Mouse (Mus musculus) stomach, postnatal 0 days (tissue): Measurements from ENCODE around the gene Trim43a. TPM values are rescaled to one million over a fixed set of nuclear protein-coding genes. Genes with fewer than 3 reads are reported as not detected.

Experiments
- ATAC-seq: fragments of 200-750 bp; cut with Nextera tagmentation; 2 replicates; pipeline ENCODE4 v1.8.0; 2017; ENCODE audit not compliant: low FRiP score, low TSS enrichment
- DNase-seq: peaks from one replicate; pipeline ENCODE4 v3.0.0-alpha.2; 2016; ENCODE audit warnings: low spot score
- H3K27ac ChIP-seq: fragments of 300-500 bp; sonication (generic); replicated peaks from 2 replicates; pipeline ENCODE4 v1.5.1; 2014; ENCODE audit warnings: mild to moderate bottlenecking, control low read depth
- H3K27me3 ChIP-seq: fragments of 300-500 bp; sonication (generic); 2 replicates; pipeline ENCODE4 v1.6.1; 2014; ENCODE audit warnings: low read length; ENCODE audit not compliant: control insufficient read depth, insufficient read depth
- H3K36me3 ChIP-seq: fragments of 300-500 bp; sonication (generic); 2 replicates; pipeline ENCODE4 v1.6.1; 2014; ENCODE audit warnings: low read length, mixed read lengths; ENCODE audit not compliant: control insufficient read depth, insufficient read depth
- H3K4me1 ChIP-seq: fragments of 300-500 bp; sonication (generic); replicated peaks from 2 replicates; pipeline ENCODE4 v1.6.1; 2014; ENCODE audit warnings: antibody characterized with exemption; ENCODE audit not compliant: control insufficient read depth, insufficient read depth
- H3K4me2 ChIP-seq: fragments of 300-500 bp; sonication (generic); replicated peaks from 2 replicates; pipeline ENCODE4 v1.6.1; 2014; ENCODE audit warnings: low read depth, mild to moderate bottlenecking, control low read depth, moderate library complexity
- H3K4me3 ChIP-seq: fragments of 300-500 bp; sonication (generic); 2 replicates; pipeline ENCODE4 v1.5.1; 2014; ENCODE audit warnings: low read depth, low read length, control low read depth
- H3K9ac ChIP-seq: fragments of 300-500 bp; sonication (generic); 2 replicates; pipeline ENCODE4 v1.6.1; 2014; ENCODE audit warnings: mild to moderate bottlenecking, low read length, control low read depth, mixed read lengths
- H3K9me3 ChIP-seq: fragments of 300-500 bp; sonication (generic); 2 replicates; pipeline ENCODE4 v1.6.1; 2016; ENCODE audit warnings: low read length; ENCODE audit not compliant: control insufficient read depth
- CTCF ChIP-seq: IDR thresholded peaks from 2 replicates; pipeline ENCODE4 v1.5.1; 2016; ENCODE audit warnings: antibody characterized with exemption, low read depth, mild to moderate bottlenecking, moderate library complexity
- EP300 ChIP-seq: optimal IDR thresholded peaks from 2 replicates; pipeline ENCODE3; 2016; ENCODE audit warnings: antibody characterized with exemption
- WGBS: fragments of 180-500 bp; shearing (Covaris S2); extraction: QIAGEN DNeasy Blood & Tissue Kit; methylation state at CpG from one replicate; pipeline ENCODE4 v1.1.7; 2014; 5-methylcytosine and 5-hydroxymethylcytosine counted together
- polyA plus RNA-seq: library from polyadenylated mRNA; unstranded; fragments of >200 nt; fragmentation: Nextera tagmentation; extraction: Ambion mirVana; gene quantifications from 2 replicates; pipeline ENCODE4 v1.2.1, GENCODE M21; 2015

The Trim43a gene
- polyA plus RNA-seq, 1 experiment from 2014 or later, result 0.17 TPM

- H3K4me2 ChIP-seq, result no peak overlapping the region
- no peak for ATAC-seq
Measured at GRCm38 (mm10) chr9:88546657-88547056, 34.0 kb upstream of the Trim43a start.

GRCm38 (mm10) chr9:88547270-88547669, 33.4 kb upstream of the Trim43a start:
- TF ChIP-seq EP300 (no peak), CTCF (peak; percentile 72)
- DNase-seq, result peak; percentile 24
- Histone ChIP-seq H3K9ac (no peak overlapping the region), H3K9me3 (no peaks in the 10 kb centered on the region), H3K4me2 (peak overlapping the region; percentile 51), H3K27me3 (no peaks in the 10 kb centered on the region), H3K4me3 (peak overlapping the region; percentile 59), H3K27ac (no peak overlapping the region), H3K4me1 (peaks cover 4% of the 10 kb centered on the region; the same call in 1 of the 2 replicates), H3K36me3 (no peaks in the 10 kb centered on the region)
- WGBS, result 18% methylated on average over 7 of the region's 7 CpGs
- ATAC-seq, result peak; percentile 74

More at GRCm38 (mm10) chr9:88546657-88547056, 34.0 kb upstream of the Trim43a start:
- WGBS, result 59% methylated on average over 8 of the region's 8 CpGs
- no peaks in the 10 kb centered on the region for H3K27me3 ChIP-seq
- H3K36me3 ChIP-seq, result no peaks in the 10 kb centered on the region
- H3K9ac ChIP-seq, result no peak overlapping the region
- no peak overlapping the region for H3K4me3 ChIP-seq
- TF ChIP-seq CTCF (no peak), EP300 (no peak)
- H3K27ac ChIP-seq, result no peak overlapping the region
- H3K9me3 ChIP-seq, result no peaks in the 10 kb centered on the region
- peaks cover 4% of the 10 kb centered on the region; the same call in 1 of the 2 replicates for H3K4me1 ChIP-seq
- no peak for DNase-seq

- TF ChIP-seq EP300, result no peak
- no peak for TF ChIP-seq CTCF
- H3K4me3 ChIP-seq, result peak within 1 kb of the TSS; percentile 59
- no peaks in the 10 kb centered on the region for H3K27me3 ChIP-seq
- peak; percentile 92 for ATAC-seq
- peak within 1 kb of the TSS; percentile 63 for H3K27ac ChIP-seq
- H3K9ac ChIP-seq, result peak within 1 kb of the TSS; percentile 75
- no peaks in the 10 kb centered on the region for H3K9me3 ChIP-seq
- H3K4me2 ChIP-seq, result peak within 1 kb of the TSS; percentile 51
- WGBS, result under 1% methylated on average over 30 of the region's 30 CpGs
- H3K4me1 ChIP-seq, result peaks cover 4% of the 10 kb centered on the region; the same call in 1 of the 2 replicates
- peak; percentile 62 for DNase-seq
- H3K36me3 ChIP-seq, result no peaks in the 10 kb centered on the region
Measured at GRCm38 (mm10) chr9:88547851-88548613, 32.7 kb upstream of the Trim43a start, which contains the start of gene Zfp949. TSS of gene Zfp949 (plus strand) at chr9:88548020.

- H3K4me2 ChIP-seq, result peak overlapping the region; percentile 51
- 2% methylated on average over 8 of the region's 8 CpGs for WGBS
- ATAC-seq (peak; percentile 16; the same call in 1 of the 2 replicates), DNase-seq (no peak)
- no peak for TF ChIP-seq CTCF
- TF ChIP-seq EP300, result no peak
- H3K9me3 ChIP-seq, result no peaks in the 10 kb centered on the region
- H3K4me3 ChIP-seq, result peak overlapping the region; percentile 59
- peaks cover 4% of the 10 kb centered on the region; the same call in 1 of the 2 replicates for H3K4me1 ChIP-seq
- H3K27me3 ChIP-seq, result no peaks in the 10 kb centered on the region
- peak overlapping the region; percentile 75 for H3K9ac ChIP-seq
- peak overlapping the region; percentile 63 for H3K27ac ChIP-seq
- no peaks in the 10 kb centered on the region for H3K36me3 ChIP-seq
Measured at GRCm38 (mm10) chr9:88548614-88548945, 32.1 kb upstream of the Trim43a start.

GRCm38 (mm10) chr9:88553071-88553470, 27.6 kb upstream of the Trim43a start:
- Histone ChIP-seq H3K27me3 (no peaks in the 10 kb centered on the region), H3K9ac (no peak overlapping the region), H3K4me3 (no peak overlapping the region), H3K27ac (no peak overlapping the region), H3K4me2 (no peak overlapping the region), H3K36me3 (peaks cover 4% of the 10 kb centered on the region; the same call in 1 of the 2 replicates), H3K4me1 (peaks cover 4% of the 10 kb centered on the region; the same call in 1 of the 2 replicates), H3K9me3 (no peaks in the 10 kb centered on the region)
- 98% methylated on average over 14 of the region's 14 CpGs for WGBS
- no peak for TF ChIP-seq EP300
- no peak for TF ChIP-seq CTCF
- ATAC-seq (no peak), DNase-seq (no peak)

- Histone ChIP-seq H3K27me3 (no peaks in the 10 kb centered on the region), H3K4me1 (no peaks in the 10 kb centered on the region), H3K4me2 (no peak overlapping the region), H3K9me3 (no peaks in the 10 kb centered on the region), H3K27ac (no peak overlapping the region), H3K9ac (no peak overlapping the region), H3K4me3 (no peak overlapping the region), H3K36me3 (peaks cover 9% of the 10 kb centered on the region)
- WGBS, result 81% methylated on average over 4 of the region's 4 CpGs
- ATAC-seq, result no peak
- TF ChIP-seq EP300 (no peak), CTCF (no peak)
- no peak for DNase-seq
Measured at GRCm38 (mm10) chr9:88558146-88558545, 22.5 kb upstream of the Trim43a start.
